Mouse (Mus musculus) E14TG2a.4 (cell line): ENCODE measurements around the gene Vsnl1.

Source experiments
- CTCF ChIP-seq: conservative IDR thresholded peaks from 2 replicates; pipeline ENCODE4 v1.5.1; 2014; ENCODE audit warnings: low read length
- NANOG ChIP-seq: IDR thresholded peaks from 2 replicates; pipeline ENCODE4 v1.6.1; 2014; ENCODE audit warnings: borderline replicate concordance, low read length, mixed read lengths
- POU5F1 ChIP-seq: IDR thresholded peaks from 2 replicates; pipeline ENCODE4 v1.6.1; 2014; ENCODE audit warnings: low read length, borderline replicate concordance

GRCm38 (mm10) chr12:11300858-11301257 is 135.6 kb downstream of the Vsnl1 start:
- TF ChIP-seq CTCF (no peak), NANOG (no peak), POU5F1 (no peak)
